Mouse (Mus musculus) heart, postnatal 25 days (tissue): ENCODE measurements around the gene Dll1. TPM values are rescaled to one million over a fixed set of nuclear protein-coding genes. Genes with fewer than 3 reads are reported as not detected.

Source experiments
- DNase-seq: peaks from one replicate; pipeline ENCODE4 v3.0.0; 2022; ENCODE audit warnings: low spot score
- intact Hi-C: fragments of 180-260 bp; cut with DNase I; formaldehyde crosslinking; loops from one replicate; pipeline ENCODE4 v1.15.1; 2025
- total RNA-seq, 2 experiments: library from RNA; stranded (reverse); gene quantifications; 2 replicates each; pipeline ENCODE4 v1.2.3; 2021

The Dll1 gene
- total RNA-seq, 2 experiments from 2014 or later, result 6.1 TPM

DNA sequence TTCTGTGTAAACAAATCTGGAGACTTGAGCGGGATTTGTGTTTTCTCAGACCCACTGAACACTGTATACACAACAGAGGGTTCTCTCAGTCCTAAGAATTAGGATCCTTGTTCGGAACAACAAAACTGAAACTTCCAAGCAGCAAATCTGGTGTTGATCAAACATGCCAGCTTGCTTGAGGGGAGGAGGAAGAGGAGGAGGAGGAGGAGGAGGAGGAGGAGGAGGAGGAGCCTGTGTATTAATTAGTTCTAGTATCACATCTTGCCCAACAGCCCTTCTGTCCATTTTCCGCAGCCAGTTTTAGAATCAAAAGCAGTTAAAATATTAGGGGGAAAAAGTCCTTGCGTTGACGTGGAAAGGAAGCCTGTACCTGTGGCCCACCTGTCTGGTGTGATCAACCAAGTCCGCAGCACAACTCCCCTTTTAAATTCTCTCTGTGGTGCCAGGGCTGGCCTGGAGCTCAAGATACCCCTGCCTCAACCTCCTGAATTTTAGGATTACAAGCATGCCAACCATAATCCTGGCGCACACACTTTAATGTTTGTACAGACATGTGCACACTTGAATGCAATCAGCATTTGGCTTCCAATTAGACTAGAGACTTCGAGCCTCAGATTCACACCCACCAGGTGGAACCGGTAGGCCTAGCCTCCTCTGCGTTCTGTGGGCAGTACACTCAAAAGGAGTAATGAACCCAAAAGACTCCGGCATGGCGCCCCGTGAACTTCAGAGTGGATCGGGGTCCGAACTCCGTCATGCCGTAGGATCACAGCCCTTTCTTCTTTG, 3.3 kb upstream of the Dll1 start:
- DNase-seq, result no peak
- intact Hi-C loops, result no loop called here

GRCm38 (mm10) chr17:15378413-15379109, 1.9 kb upstream of the Dll1 start:
- intact Hi-C loops, result loop anchor here (1.0 kb wide), 1 partner anchor 313 kb away; no protein-coding TSS in a partner anchor
- DNase-seq, result no peak

- intact Hi-C loops, result loop anchor here (1.0 to 2.0 kb wide), 2 partner anchors 89 to 313 kb away; no protein-coding TSS in a partner anchor
- DNase-seq, result no peak
These were observed 1.2 kb upstream of the Dll1 start for GRCm38 (mm10) chr17:15377901-15378300.

DNA sequence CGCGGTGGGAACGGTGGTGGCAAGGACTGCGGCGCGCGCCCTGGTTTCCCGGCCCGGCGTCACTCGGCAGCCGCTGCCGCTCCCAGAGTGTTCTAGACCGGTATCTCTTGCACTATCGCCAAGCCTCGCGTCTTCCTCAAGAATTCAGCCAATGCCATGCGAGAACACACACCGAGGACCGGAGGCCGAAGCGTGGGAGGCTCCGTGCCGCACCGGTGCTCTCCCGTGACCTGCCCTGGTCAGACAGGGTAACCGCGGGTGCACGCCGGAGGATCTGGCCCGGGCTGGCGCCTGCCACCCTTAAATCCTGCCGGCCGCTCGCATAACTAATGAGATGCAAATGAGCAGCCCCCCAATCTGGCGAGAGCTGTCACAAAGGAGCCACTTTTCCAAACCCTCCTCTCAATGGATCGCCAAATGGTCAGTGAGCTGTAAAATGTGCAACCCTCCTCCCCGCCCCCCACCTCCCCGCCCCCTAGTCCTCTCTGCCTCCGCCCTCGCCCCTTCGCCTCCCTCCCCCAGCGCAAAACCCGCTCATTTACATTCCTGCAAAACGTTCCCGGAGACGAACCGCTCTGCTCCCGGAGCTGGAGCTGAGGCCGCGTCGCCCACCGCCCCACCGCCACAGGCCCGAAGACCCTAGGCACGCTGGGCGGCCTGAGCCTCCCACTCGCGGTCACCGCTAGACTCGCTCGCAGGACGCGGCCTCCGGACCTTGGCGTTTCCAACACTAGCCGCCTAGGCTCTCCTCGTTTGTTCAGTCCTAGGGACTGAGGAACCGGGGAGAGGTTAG, 775 bp downstream of the Dll1 start:
- intact Hi-C loops, result loop anchor here (2.0 kb wide), 1 partner anchor 87 kb away; no protein-coding TSS in a partner anchor
- peak; percentile 58 for DNase-seq

GRCm38 (mm10) chr17:15375224-15375623, 1.4 kb downstream of the Dll1 start:
- intact Hi-C loops, result no loop called here

GRCm38 (mm10) chr17:15374321-15375141, 2.1 kb downstream of the Dll1 start:
- intact Hi-C loops, result no loop called here
- DNase-seq, result no peak

More at GRCm38 (mm10) chr17:15375224-15375623, 1.4 kb downstream of the Dll1 start:
- DNase-seq, result no peak

DNA sequence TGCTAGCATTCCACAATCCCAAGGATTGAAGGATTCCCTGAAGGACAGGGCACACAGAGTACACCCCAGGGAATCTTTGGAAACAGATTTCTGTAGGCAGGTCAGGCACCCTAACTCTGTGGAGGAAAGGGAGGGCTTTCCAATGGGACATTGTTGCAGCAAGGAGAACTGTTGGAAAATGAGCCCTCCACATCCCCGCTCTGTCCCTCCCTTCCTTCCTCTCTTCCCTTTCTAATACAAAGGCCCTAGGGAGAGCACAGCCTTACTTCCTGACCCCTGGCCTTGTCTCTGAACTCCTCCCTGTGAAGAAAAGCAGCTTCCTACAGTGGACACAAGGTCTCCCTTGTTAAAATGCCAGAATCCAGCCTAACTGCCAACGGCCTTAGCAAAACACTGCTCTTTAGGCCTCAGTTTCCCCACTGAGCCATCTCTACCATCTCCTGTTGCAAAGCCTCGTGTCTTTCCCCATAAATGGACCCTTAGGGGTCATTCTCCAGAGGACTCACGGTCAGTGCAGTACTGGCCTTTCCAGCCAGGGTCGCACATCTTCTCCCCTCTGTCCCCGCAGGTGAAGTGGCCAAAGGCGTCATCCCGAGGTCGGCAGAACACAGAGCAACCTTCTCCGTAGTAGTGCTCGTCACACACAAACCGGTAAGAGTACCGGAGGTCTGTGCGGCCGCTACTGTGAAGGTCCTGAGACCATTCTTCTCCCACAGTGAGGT, 3.6 kb downstream of the Dll1 start:
- intact Hi-C loops, result loop anchor here (2.0 kb wide), 1 partner anchor 180 kb away; no protein-coding TSS in a partner anchor
- DNase-seq, result no peak

- intact Hi-C loops, result loop anchor here (2.0 kb wide), 1 partner anchor 179 kb away; no protein-coding TSS in a partner anchor
These were observed 4.5 kb downstream of the Dll1 start for GRCm38 (mm10) chr17:15371967-15372835.

DNA sequence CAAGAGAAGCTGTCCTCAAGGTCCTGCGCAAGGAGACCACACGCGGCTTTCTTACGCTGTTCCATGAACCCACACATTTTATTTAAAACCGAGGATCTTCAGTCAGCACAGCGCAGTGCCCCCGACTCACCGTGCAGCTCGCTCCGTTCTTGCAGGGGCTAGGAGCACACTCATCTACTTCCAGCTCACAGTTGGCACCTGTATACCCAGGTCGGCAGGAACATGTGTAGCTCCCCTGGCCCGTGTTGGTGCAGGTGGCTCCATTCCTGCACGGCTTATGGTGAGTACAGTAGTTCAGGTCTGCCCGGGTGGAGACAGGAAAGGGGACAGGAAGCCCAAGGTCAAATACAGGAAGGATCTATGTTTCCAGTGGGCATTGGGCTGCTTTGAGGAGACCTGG, 6.3 kb downstream of the Dll1 start:
- intact Hi-C loops, result no loop called here
- DNase-seq, result no peak

More at GRCm38 (mm10) chr17:15371967-15372835, 4.5 kb downstream of the Dll1 start:
- DNase-seq, result no peak

- DNase-seq, result no peak
- intact Hi-C loops, result no loop called here
These were observed 11.0 kb downstream of the Dll1 start for GRCm38 (mm10) chr17:15365650-15366049.

GRCm38 (mm10) chr17:15363656-15364055, 13.0 kb downstream of the Dll1 start:
- intact Hi-C loops, result no loop called here
- DNase-seq, result no peak

GRCm38 (mm10) chr17:15357071-15357470, 19.6 kb downstream of the Dll1 start:
- DNase-seq, result no peak
- intact Hi-C loops, result no loop called here

DNA sequence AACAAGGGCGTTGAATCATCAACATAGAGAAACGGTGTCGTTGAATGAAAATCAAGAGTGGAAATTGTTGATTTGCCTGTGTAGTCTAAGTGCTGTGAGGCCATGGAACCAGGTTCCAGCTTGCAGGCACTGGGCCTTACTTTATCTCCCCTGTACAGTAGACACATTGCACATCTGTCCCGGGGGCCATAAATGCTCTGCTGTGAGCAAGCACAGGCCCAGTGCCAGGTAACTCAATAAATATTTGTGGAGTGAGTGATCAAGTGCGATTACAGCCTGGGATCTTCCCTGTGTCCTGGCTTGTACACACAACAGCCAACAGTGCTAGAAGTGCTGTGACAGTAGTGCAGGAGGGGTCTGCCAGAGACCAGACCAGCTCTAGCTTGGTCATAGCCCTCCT, 20.1 kb downstream of the Dll1 start:
- intact Hi-C loops, result no loop called here
- DNase-seq, result no peak

DNA sequence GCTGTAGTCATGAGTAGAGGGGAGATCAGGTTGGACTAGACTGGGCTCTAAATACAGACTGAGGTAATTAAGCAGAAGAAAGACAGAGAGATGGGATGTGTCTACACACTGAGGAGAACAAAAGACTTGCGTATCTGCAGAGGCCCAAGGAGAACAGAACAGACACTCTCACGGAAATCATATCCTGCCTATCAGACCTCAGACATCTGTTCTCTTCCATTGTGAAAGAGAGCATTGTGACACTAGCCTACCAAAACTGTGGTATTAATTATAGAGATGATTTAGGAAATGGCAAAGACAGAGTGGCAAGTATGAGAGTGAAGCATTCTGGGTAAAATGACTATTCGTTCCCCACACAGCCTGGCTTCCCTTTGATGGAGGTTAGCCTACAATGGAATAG, 21.6 kb downstream of the Dll1 start:
- DNase-seq, result no peak
- intact Hi-C loops, result no loop called here

- no peak for DNase-seq
- intact Hi-C loops, result no loop called here
These were observed 22.7 kb downstream of the Dll1 start for GRCm38 (mm10) chr17:15354006-15354405.

DNA sequence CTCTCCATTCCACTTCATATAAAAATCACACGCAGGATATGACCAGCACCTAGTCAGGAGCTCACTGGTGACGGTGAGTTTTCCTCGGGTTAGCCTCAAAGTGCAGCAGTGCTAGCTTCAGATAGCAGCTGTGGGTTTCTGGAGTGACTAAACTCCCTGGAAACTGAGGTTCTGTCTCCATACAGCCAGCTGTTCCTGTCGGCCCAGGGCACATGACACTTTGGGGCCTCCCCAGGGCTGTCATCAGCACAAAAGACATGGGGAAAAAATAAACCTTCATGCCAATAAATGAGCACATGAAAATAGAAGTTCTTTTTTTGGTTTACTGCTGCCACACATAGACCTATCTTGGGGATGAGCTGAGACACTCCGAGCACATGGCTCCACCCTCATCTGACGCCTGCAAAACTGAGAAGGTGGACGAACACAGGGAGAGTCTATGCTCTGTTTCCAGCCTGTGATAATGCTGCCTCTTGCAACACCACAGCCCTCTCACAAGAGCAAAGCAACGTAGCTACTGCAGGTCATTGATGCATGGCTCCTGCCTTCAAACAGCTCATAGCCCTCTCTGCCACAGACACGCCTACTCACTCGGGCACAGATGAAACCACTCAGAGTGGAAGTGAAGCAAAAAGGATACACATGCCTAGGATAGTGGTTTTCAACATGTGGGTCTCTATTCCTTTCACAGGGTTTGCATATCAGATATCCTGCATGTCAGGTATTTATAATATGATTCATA, 23.6 kb downstream of the Dll1 start:
- no peak for DNase-seq
- intact Hi-C loops, result no loop called here

GRCm38 (mm10) chr17:15350152-15350551, 26.5 kb downstream of the Dll1 start:
- intact Hi-C loops, result no loop called here
- DNase-seq, result no peak
